Mouse (Mus musculus) liver, adult 2 months (tissue): ENCODE results near the gene Ddx3y.

ENCODE experiments used
- CTCF ChIP-seq: fragments of 200-500 bp; IDR thresholded peaks from 2 replicates; pipeline ENCODE4 v1.5.1; 2011; ENCODE audit warnings: low read depth, low read length, control low read depth
- POLR2A ChIP-seq: fragments of 200-500 bp; IDR thresholded peaks from 2 replicates; pipeline ENCODE4 v1.6.1; 2011; ENCODE audit warnings: low read length, control low read depth; ENCODE audit not compliant: insufficient read depth; ENCODE audit errors: extremely low read depth

DNA sequence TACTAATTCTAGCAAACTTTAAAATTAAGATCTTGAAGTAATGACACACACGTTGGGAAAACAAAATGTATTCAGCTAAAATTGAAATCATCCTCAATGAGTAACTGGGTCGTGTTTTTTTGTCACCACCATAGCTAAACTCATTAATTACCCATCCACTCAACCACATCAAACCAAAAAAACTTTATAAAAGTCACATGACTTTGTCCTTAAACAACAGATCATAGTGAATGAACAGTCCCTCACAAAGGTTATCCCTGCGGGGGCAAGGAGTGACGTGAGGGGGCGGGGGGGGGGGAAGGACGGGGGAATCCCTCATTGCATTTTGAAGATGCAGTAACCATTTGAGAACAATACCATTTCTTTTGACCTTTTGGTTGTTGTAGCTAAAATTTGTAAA lies 40.3 kb downstream of the Ddx3y start:
- no peak for TF ChIP-seq POLR2A
- TF ChIP-seq CTCF, result no peak
